Mouse (Mus musculus): ENCODE measurements at regions not wholly inside any gene's neighbourhood (a gene's known extent, or its start where the extent isn't known, plus 50 kb on each side); places are given as distances from the start of the nearest gene placed in this dataset.

DNA sequence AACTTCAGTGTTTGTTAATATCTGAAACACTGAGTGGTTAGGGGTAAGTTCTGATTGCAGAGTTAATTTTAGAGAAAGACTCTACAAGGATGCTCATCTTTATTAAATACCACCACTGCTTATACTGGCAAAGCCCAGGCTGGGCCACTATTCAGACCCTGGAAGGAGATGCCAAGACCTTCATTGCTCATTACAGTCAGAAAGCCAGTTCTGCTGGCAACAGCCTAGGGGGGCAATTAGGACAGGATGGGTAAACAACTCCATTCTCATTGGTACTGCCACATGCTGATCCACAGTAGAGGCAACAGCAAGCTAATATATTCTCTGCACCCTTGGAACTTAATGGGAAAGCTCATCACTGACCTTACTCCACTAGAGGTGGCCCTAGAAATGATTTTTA is 568.5 kb downstream of the Efnb2 start:
- Histone ChIP-seq H3K9ac (replicated peaks; ENCODE audit: low read length) (no peak overlapping the region), H3K9me3 (ENCODE audit: low read length) (no peaks in the 10 kb centered on the region), H3K4me3 (ENCODE audit: low read length) (no peak overlapping the region), H3K4me1 (ENCODE audit: insufficient read depth, low read length) (no peaks in the 10 kb centered on the region), H3K4me2 (replicated peaks; ENCODE audit: low read depth, low read length) (no peak overlapping the region), H3K27me3 (ENCODE audit: insufficient read depth, low read length) (no peaks in the 10 kb centered on the region), H3K27ac (ENCODE audit: low read length) (no peak overlapping the region), H3K36me3 (ENCODE audit: insufficient read depth, low read length) (no peaks in the 10 kb centered on the region)
- ATAC-seq (ENCODE audit: low FRiP score, low TSS enrichment): no peak

DNA sequence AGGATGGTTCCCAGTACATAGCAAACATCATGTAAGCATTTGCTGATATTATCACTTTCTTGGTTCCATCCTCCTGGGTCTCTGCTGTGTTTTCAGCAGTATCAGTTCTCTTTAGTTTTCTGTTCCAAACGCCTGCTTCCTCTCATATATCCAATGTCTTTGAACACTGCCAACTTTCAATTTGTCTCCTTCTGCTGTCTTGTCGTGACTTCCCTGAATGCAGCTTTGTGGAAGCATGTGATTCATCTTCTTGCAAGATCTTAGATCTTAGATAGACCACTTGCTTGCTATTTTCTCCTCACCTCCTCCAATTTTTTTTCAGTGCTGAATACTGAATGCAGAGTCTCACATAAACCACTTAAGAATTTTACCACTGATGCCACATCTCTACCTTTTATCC is 576.4 kb downstream of the Efnb2 start:
- Histone ChIP-seq H3K4me2 (replicated peaks; ENCODE audit: low read depth, low read length) (no peak overlapping the region), H3K36me3 (ENCODE audit: insufficient read depth, low read length) (no peaks in the 10 kb centered on the region), H3K4me3 (ENCODE audit: low read length) (no peak overlapping the region), H3K27ac (ENCODE audit: low read length) (no peak overlapping the region), H3K9ac (replicated peaks; ENCODE audit: low read length) (no peak overlapping the region), H3K4me1 (ENCODE audit: insufficient read depth, low read length) (no peaks in the 10 kb centered on the region), H3K9me3 (ENCODE audit: low read length) (no peaks in the 10 kb centered on the region), H3K27me3 (ENCODE audit: insufficient read depth, low read length) (no peaks in the 10 kb centered on the region)
- WGBS: 64% methylated on average over 2 of the region's 2 CpGs
- no peak for ATAC-seq (ENCODE audit: low FRiP score, low TSS enrichment)

DNA sequence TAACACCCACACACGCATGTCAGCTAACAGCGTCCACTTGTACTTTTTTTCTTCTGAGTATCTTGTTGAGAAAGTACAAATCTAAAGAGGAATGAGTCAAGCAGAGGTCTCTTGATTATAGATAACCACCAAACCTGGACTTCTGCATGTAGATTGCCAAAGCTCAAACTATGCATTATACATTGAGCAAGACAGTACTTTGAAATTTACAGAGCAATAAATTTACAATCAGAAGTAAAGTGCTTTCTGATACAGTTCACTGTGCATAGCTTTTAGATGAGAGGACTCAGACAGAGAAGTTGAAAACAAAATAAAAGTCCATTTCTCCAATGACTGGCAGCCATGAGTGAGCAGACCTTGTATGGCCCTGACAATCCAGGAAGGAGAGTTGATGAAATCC is 597.0 kb downstream of the Efnb2 start:
- 86% methylated on average over 2 of the region's 2 CpGs for WGBS
- H3K9me3 ChIP-seq (ENCODE audit: low read length): no peaks in the 10 kb centered on the region
- H3K27me3 ChIP-seq (ENCODE audit: insufficient read depth, low read length): no peaks in the 10 kb centered on the region
- no peak for ATAC-seq (ENCODE audit: low FRiP score, low TSS enrichment)
- no peak overlapping the region for H3K4me3 ChIP-seq (ENCODE audit: low read length)
- H3K4me2 ChIP-seq (replicated peaks; ENCODE audit: low read depth, low read length): no peak overlapping the region
- no peak overlapping the region for H3K27ac ChIP-seq (ENCODE audit: low read length)
- no peak overlapping the region for H3K9ac ChIP-seq (replicated peaks; ENCODE audit: low read length)
- no peaks in the 10 kb centered on the region for H3K4me1 ChIP-seq (ENCODE audit: insufficient read depth, low read length)
- H3K36me3 ChIP-seq (ENCODE audit: insufficient read depth, low read length): no peaks in the 10 kb centered on the region

DNA sequence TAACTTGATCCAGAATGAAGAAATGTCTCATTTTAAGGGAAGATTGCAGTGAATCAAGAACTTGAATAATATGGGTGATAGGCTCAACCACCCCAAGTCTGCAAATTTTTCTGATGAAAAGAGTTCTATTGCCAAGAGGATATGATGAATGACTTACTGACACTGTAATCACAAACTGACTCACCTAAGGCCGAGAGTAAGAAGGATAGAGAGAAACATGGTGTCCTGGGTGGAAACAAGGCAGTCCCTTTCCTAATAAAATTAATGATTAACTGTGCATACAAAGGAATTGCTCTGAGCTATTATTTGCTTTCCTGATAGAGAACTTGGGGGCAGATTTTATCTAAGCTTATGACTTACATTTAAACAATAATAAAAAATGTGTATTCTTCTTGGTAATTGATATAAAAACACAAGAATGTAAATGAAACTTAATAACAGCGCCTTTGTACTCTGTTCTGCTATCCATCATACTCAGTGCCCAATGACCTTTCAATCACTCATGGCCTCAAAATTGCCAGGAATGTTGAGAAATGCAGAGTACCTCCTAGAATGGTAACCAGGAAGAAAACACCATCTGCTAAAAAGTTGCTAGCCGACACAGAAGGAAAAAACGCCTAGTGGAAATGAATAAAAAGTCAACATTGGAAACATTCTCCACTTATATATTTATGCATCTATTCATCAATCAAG is 606.7 kb downstream of the Efnb2 start:
- ATAC-seq (ENCODE audit: low FRiP score, low TSS enrichment): no peak
- 55% methylated on average over 4 of the region's 4 CpGs for WGBS
- no peaks in the 10 kb centered on the region for H3K4me1 ChIP-seq (ENCODE audit: insufficient read depth, low read length)

DNA sequence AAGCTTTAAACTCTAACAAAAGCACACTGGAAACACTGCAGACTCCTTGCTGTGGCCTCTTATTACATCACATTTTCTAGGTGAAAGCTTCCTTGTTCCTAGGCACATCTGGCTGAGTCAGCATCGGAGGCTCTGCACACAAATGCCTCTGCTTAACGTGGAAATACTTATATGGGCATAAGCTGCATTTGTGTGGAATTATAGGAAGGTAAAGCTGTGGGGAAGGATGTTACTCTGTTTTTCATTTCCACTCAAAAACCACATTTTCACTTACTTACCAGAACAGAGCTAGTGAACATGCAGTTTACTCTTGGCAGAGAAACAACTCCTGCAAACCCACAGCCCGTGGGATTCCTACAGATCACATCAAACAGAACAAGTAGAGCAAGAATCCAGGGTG is 609.9 kb downstream of the Efnb2 start:
- Histone ChIP-seq H3K4me1 (ENCODE audit: insufficient read depth, low read length) (no peaks in the 10 kb centered on the region), H3K4me2 (replicated peaks; ENCODE audit: low read depth, low read length) (no peak overlapping the region), H3K36me3 (ENCODE audit: insufficient read depth, low read length) (no peaks in the 10 kb centered on the region), H3K27ac (ENCODE audit: low read length) (peak overlapping the region; percentile 26; the same call in 1 of the 2 replicates), H3K27me3 (ENCODE audit: insufficient read depth, low read length) (no peaks in the 10 kb centered on the region), H3K4me3 (ENCODE audit: low read length) (no peak overlapping the region), H3K9ac (replicated peaks; ENCODE audit: low read length) (no peak overlapping the region), H3K9me3 (ENCODE audit: low read length) (no peaks in the 10 kb centered on the region)
- WGBS: 35% methylated on average over 3 of the region's 3 CpGs
- no peak for ATAC-seq (ENCODE audit: low FRiP score, low TSS enrichment)

More for the DNA sequence above, 606.7 kb downstream of the Efnb2 start:
- Histone ChIP-seq H3K27me3 (ENCODE audit: insufficient read depth, low read length) (no peaks in the 10 kb centered on the region), H3K9ac (replicated peaks; ENCODE audit: low read length) (no peak overlapping the region), H3K27ac (ENCODE audit: low read length) (no peak overlapping the region), H3K4me3 (ENCODE audit: low read length) (no peak overlapping the region), H3K36me3 (ENCODE audit: insufficient read depth, low read length) (no peaks in the 10 kb centered on the region), H3K9me3 (ENCODE audit: low read length) (no peaks in the 10 kb centered on the region), H3K4me2 (replicated peaks; ENCODE audit: low read depth, low read length) (no peak overlapping the region)

DNA sequence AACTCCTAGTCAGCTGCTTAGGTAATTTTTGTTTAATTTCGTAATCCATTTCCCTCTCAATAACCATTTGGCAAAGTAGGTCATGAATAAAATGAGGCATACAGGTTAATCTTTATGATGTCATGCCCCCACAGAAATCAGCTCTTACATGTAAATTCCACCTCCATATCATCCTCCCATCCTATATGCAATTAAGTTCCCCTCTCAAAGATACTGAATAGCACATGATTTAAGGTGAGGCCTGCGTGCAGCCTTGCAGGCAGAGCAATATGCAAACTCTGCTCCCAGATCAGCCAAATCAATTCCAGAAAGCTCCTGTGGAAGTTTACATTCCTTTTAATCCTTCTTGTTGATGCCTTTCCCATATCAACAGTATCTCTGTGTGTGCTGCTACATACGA is 610.3 kb downstream of the Efnb2 start:
- peak overlapping the region; percentile 26; the same call in 1 of the 2 replicates for H3K27ac ChIP-seq (ENCODE audit: low read length)
- ATAC-seq (ENCODE audit: low FRiP score, low TSS enrichment): no peak

DNA sequence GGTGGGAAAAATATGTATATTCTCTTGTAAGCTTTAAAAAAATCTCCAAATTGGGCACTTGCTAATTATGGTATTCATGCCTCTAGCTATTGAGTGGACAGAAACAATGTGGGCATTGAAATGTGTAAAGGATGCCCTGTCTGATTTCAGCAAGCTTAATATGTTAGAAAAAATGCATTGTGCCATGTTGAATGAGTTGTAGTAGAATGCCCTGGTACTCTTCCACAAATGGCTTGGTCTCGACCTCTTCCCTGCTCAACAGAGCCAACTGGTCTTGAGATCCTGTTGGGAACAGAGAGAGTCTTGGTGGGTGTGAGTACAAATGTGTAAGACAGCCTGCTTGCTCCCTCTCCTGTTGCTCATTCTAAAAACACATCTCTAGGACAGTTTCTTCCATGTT is 616.1 kb downstream of the Efnb2 start:
- no peak for ATAC-seq (ENCODE audit: low FRiP score, low TSS enrichment)
- Histone ChIP-seq H3K4me2 (replicated peaks; ENCODE audit: low read depth, low read length) (no peak overlapping the region), H3K4me1 (ENCODE audit: insufficient read depth, low read length) (no peaks in the 10 kb centered on the region), H3K9me3 (ENCODE audit: low read length) (no peaks in the 10 kb centered on the region), H3K36me3 (ENCODE audit: insufficient read depth, low read length) (no peaks in the 10 kb centered on the region), H3K4me3 (ENCODE audit: low read length) (no peak overlapping the region), H3K27me3 (ENCODE audit: insufficient read depth, low read length) (no peaks in the 10 kb centered on the region), H3K9ac (replicated peaks; ENCODE audit: low read length) (no peak overlapping the region), H3K27ac (ENCODE audit: low read length) (no peak overlapping the region)
- WGBS: 63% methylated on average over 1 of the region's 1 CpGs

More for the DNA sequence above, 610.3 kb downstream of the Efnb2 start:
- Histone ChIP-seq H3K4me1 (ENCODE audit: insufficient read depth, low read length) (no peaks in the 10 kb centered on the region), H3K27me3 (ENCODE audit: insufficient read depth, low read length) (no peaks in the 10 kb centered on the region), H3K9me3 (ENCODE audit: low read length) (no peaks in the 10 kb centered on the region), H3K9ac (replicated peaks; ENCODE audit: low read length) (no peak overlapping the region), H3K36me3 (ENCODE audit: insufficient read depth, low read length) (no peaks in the 10 kb centered on the region), H3K4me3 (ENCODE audit: low read length) (no peak overlapping the region), H3K4me2 (replicated peaks; ENCODE audit: low read depth, low read length) (no peak overlapping the region)
- WGBS: 57% methylated on average over 3 of the region's 3 CpGs

DNA sequence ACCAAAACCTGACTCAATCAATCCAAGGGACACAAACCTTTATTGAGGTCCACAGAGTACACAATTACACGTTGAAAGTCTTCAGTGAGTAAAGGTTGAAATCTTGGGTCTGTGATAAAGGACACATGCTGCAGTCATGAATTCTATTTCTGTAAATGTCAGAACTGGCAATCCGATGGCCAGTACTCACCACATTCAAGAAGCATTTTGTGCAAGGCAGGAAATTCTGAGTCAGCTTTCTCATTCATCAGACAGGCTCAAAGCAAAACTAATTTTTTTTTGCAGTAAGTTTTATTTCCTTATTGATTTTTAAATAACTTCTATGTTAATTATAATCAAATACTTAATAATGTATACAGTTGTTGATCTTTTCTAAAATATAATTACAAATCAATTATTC is 616.7 kb downstream of the Efnb2 start:
- no peaks in the 10 kb centered on the region for H3K36me3 ChIP-seq (ENCODE audit: insufficient read depth, low read length)
- H3K4me1 ChIP-seq (ENCODE audit: insufficient read depth, low read length): no peaks in the 10 kb centered on the region
- H3K9ac ChIP-seq (replicated peaks; ENCODE audit: low read length): no peak overlapping the region
- no peak for ATAC-seq (ENCODE audit: low FRiP score, low TSS enrichment)
- H3K27ac ChIP-seq (ENCODE audit: low read length): no peak overlapping the region
- 67% methylated on average over 2 of the region's 2 CpGs for WGBS
- no peaks in the 10 kb centered on the region for H3K9me3 ChIP-seq (ENCODE audit: low read length)
- no peak overlapping the region for H3K4me2 ChIP-seq (replicated peaks; ENCODE audit: low read depth, low read length)
- no peaks in the 10 kb centered on the region for H3K27me3 ChIP-seq (ENCODE audit: insufficient read depth, low read length)
- H3K4me3 ChIP-seq (ENCODE audit: low read length): no peak overlapping the region

DNA sequence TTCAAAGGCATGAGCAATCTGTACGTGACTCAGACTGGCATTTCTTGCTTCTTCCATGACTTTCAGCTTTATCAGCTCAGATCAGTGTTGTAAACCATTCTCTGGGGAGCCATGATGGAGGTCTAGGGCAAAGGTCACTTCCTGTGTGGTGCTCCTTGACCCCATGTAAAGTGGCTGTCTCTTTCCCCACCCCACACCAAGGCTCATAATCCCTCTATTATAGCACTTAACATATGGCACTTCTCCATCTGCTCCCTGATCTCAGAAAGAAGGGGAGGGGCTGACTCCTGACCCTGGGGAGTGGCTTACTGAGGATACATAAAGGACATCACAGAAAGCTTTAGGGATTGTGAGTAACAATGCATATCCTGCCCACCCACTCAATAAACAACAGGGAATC is 623.1 kb downstream of the Efnb2 start:
- Histone ChIP-seq H3K27me3 (ENCODE audit: insufficient read depth, low read length) (no peaks in the 10 kb centered on the region), H3K27ac (ENCODE audit: low read length) (no peak overlapping the region), H3K9ac (replicated peaks; ENCODE audit: low read length) (no peak overlapping the region), H3K9me3 (ENCODE audit: low read length) (no peaks in the 10 kb centered on the region), H3K4me3 (ENCODE audit: low read length) (no peak overlapping the region), H3K4me1 (ENCODE audit: insufficient read depth, low read length) (no peaks in the 10 kb centered on the region), H3K4me2 (replicated peaks; ENCODE audit: low read depth, low read length) (no peak overlapping the region), H3K36me3 (ENCODE audit: insufficient read depth, low read length) (no peaks in the 10 kb centered on the region)
- no peak for ATAC-seq (ENCODE audit: low FRiP score, low TSS enrichment)
- WGBS: 64% methylated on average over 1 of the region's 1 CpGs

DNA sequence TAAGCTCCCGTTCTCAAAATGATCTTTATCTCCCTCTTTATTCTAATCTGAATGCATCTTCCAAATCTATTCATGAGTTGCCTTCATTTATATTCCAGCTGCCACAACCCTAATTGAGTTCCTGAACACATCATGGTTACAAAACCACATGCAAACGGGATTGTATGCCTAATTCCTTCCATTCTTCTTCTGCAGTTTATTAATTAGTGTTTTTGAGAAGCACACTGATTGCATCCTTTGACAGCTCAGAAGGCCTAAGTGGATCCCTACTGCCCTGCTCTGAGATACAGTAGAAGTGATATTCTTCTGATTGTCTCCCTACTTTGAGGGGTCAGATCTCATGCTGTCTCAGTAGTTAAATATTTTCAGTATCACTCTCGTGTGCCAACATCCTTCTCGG is 649.9 kb downstream of the Efnb2 start:
- Histone ChIP-seq H3K36me3 (ENCODE audit: insufficient read depth, low read length) (no peaks in the 10 kb centered on the region), H3K27me3 (ENCODE audit: insufficient read depth, low read length) (no peaks in the 10 kb centered on the region), H3K4me2 (replicated peaks; ENCODE audit: low read depth, low read length) (no peak overlapping the region), H3K27ac (ENCODE audit: low read length) (no peak overlapping the region), H3K4me1 (ENCODE audit: insufficient read depth, low read length) (no peaks in the 10 kb centered on the region), H3K9me3 (ENCODE audit: low read length) (no peaks in the 10 kb centered on the region), H3K4me3 (ENCODE audit: low read length) (no peak overlapping the region), H3K9ac (replicated peaks; ENCODE audit: low read length) (no peak overlapping the region)
- ATAC-seq (ENCODE audit: low FRiP score, low TSS enrichment): no peak
- 72% methylated on average over 4 of the region's 4 CpGs for WGBS
